Mouse (Mus musculus) right cerebral cortex, postnatal 25 days (tissue): ENCODE data around the gene Il18.

Source experiments
- DNase-seq: peaks from one replicate; pipeline ENCODE4 v3.0.0; 2022

Gene Il18

GRCm38 (mm10) chr9:50555094-50555446 lies 443 bp downstream of the Il18 start, which contains the start of gene Bco2:
TSS of gene Bco2 (minus strand) at chr9:50555181.
- DNase-seq: peak; percentile 7

- no peak for DNase-seq
Observed at GRCm38 (mm10) chr9:50561145-50561917, 6.7 kb downstream of the Il18 start, which contains the start of gene Tex12. TSS of gene Tex12 (minus strand) at chr9:50561325.

DNA sequence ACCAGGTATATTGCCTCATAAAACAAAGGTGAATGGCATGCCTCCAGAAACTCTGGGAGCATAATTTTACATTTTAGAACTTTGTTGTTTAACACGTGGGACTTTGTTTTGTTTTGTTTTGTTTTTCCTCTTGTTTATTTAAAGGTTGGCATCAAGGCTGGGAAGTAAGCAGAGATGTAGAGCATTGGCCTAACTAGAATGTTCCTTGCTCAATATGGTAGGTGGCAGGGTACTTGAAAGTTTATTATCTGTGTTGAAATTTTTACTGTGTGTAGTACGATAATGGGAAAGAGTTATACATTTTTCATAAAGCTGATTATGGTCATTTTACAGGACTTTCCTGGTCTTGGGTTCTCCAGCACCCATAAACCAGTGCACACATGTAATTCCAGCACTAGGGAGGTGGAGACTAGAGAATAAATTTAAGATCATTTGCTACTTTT lies 7.3 kb downstream of the Il18 start:
- DNase-seq: no peak

GRCm38 (mm10) chr9:50565173-50565572 lies 10.5 kb downstream of the Il18 start:
- no peak for DNase-seq

DNA sequence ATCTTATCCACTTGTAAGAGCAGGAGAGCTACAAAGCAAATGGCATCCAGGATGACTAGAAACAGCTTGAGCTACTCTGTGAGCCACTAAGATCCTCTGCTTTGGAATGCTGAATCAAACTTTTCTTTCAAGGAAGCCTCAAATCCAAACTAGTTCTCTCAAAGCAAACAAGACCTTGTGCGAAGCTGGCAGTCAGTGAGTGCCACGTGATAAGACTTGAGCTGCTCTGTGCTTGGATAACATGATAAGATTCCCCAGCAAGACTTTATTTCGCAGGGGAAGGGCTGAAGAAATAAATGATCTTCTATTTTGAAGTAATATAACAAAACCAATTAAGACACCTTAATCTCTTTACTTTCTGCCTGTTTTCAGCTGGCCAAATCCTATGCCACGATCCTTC lies 11.3 kb downstream of the Il18 start:
- no peak for DNase-seq

DNA sequence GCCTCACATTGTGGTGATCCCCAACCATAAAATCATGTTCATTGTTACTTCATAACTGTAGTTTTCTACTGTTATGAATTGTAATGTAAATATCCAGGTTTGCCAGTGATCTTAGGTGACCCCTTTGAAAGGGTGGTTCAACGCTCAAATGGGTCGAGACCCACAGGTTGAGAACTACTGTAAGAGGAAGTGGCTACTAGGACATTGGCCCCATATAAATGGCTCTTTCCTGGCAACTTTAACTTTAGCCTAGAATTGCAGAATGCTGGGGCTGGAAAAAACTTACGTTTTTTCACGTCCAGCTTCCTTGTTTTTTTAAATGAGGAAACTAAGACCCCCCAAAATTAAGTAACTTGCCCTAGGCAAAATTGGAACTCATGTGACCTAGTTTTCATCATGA lies 12.7 kb downstream of the Il18 start:
- DNase-seq: no peak

- no peak for DNase-seq
Observed at GRCm38 (mm10) chr9:50567881-50568280, 13.3 kb downstream of the Il18 start.

DNA sequence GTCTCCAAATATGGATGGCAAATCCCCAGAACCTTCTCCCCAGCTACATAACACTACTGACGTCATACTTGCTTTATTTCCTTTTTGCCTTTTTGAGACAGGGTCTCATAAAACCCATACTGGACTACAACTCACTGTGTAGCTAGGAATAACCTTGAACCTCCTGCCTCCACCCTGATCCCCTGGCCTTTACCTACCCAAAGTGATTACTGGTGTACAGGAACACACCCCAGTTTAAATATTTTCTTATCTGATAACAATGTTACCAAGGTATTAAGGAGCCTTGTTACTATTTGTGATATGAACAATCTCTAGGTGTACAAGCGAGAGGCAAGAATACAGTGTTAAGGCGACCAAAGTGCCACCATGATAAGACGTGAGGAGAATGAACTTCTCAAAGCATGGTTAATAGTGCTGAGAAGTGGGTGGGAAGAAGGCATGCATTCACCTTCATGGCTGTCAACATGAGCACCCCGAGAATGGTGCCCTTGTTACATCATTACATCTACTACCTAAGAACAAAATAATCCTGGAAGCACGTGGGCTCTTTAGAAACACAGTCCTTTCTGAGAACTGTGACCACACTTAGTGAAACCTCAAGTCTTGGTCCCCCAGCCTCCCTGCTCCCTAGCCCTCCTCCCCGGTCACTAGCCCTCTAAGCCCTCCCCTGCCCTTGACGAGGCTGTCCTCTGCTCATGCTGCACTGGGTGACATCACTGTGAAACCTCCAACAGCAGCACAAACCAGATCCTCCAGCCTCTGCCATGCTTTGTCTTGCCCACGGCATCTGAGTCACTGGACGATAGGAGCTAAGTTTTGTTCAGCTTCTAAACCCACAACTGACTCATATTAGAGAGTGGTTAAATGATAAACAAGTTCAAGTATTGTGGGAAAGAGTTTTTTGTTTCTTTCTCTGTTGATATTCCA lies 15.2 kb downstream of the Il18 start:
- DNase-seq: no peak

DNA sequence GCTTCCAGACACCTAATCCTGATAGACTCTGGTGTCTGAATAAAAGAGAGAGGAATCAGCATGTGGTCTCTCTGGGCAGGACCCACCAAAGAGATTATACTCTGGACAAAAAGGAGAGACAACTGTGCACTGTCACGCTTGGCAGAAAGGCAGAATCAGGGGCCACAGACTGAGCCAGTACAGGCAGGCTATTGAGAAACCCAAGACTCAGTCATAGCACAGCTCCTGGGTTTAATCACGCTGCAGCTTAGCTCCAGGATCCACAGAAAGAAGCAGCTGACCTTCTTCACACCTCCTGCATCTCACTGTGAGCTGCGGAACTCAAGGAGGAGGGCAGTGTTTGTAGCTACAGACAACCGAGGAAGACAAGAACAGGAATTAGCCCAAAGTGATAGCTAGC lies 25.7 kb downstream of the Il18 start:
- DNase-seq: no peak

DNA sequence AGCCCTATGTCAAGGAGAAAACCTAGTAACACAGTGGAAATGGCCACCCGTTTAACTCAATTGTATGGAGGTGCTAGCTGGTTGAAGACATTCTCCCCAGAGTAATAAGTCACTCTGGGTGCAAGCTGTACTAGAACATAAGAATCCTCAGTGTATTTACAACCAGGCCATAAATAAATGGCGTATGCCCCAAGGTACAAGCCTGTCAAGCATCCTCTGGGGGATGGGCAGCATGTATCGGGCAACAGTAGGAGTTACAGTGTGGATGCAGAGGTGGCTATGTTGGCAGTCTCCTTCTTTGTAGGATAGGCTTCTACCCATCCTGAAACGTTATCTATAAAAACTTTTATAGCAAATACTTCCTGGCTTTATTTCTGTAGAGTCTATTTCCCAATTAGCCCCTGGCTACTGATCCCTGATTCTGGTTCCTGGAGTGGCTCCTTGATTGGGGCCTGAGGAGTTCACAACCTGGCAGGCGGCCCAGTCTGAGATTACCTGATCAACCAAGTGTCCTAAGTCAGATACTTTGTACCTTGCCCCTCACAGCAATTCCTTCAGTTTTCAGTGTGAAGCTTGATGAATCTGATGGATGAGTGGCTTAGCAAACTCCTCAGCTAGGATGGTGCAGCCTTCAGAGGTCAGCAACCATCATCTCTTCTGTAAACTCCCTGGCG lies 30.7 kb downstream of the Il18 start:
- DNase-seq: no peak

DNA sequence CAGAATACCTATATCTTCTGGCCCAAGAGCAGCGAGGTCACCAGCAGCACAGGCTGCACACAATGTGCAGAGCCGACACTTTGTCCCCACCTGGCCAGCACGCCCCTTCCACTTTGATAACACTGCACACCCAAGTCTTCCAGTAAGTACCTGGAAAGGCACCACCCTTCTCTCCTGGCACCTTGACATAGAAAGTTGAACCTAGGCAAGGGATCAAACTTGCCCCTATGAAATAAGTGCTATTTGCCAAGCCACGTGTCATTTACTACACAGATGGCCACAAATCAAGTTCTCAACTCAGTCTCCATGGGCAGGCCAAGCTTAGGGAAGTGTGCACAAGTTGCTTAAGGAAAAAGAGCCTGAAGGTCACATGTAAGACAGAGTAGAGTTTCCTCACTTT lies 32.3 kb downstream of the Il18 start:
- no peak for DNase-seq

- DNase-seq: no peak
Observed at GRCm38 (mm10) chr9:50590856-50591518, 36.4 kb downstream of the Il18 start.

GRCm38 (mm10) chr9:50592955-50593354 lies 38.3 kb downstream of the Il18 start:
- DNase-seq: no peak

DNA sequence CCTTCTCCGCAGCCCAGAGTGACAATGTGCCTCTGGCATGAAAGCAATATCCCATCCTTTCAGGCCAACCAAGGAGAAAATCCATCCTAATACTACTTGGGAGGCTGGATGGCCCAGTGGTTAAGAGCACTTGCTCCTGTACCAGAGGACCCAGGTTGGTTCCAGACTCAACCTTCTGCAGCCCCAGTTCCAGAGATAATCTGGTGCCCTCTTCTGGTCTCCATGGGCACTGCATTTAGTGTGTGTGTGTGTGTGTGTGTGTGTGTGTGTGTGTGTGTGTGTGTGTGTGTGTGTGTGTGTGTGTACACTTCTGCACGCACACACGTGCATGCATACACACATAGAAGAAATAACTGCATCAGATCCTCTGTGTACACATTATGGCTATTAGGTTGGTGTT lies 38.9 kb downstream of the Il18 start:
- DNase-seq: no peak

DNA sequence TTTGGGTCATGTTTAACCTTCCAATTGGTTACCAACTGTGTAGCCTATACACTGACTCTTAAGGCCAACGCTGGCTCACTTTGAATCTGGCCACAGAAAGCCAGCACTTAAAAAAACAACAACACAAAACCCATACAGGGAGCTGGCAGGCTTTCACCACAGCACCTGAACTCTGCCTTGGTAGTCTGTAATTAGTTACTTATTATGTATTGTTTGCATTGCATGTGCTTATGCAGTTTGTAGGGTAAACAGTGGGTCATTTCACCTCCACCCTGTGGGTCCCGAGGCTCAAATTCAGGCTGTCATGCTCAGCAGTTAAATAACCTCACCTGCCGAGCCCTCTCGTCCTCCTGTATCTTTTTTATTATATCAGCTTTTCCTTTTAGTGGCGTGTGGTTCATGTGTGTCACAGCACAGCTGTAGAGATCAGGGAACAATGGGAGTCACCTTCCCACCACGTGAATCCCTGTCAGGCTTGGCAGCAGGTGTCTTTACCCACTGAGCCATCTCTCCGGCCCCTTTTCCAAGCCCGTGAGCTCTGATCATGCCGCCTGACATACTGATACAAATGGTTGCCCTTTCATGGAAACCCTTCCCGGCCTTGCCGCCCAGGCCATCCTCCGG lies 40.3 kb downstream of the Il18 start:
- no peak for DNase-seq

GRCm38 (mm10) chr9:50596973-50597372 lies 42.3 kb downstream of the Il18 start:
- DNase-seq: no peak

- DNase-seq: no peak
Observed at GRCm38 (mm10) chr9:50601536-50601935, 46.9 kb downstream of the Il18 start.

- no peak for DNase-seq
Observed at GRCm38 (mm10) chr9:50602055-50602845, 47.6 kb downstream of the Il18 start.

DNA sequence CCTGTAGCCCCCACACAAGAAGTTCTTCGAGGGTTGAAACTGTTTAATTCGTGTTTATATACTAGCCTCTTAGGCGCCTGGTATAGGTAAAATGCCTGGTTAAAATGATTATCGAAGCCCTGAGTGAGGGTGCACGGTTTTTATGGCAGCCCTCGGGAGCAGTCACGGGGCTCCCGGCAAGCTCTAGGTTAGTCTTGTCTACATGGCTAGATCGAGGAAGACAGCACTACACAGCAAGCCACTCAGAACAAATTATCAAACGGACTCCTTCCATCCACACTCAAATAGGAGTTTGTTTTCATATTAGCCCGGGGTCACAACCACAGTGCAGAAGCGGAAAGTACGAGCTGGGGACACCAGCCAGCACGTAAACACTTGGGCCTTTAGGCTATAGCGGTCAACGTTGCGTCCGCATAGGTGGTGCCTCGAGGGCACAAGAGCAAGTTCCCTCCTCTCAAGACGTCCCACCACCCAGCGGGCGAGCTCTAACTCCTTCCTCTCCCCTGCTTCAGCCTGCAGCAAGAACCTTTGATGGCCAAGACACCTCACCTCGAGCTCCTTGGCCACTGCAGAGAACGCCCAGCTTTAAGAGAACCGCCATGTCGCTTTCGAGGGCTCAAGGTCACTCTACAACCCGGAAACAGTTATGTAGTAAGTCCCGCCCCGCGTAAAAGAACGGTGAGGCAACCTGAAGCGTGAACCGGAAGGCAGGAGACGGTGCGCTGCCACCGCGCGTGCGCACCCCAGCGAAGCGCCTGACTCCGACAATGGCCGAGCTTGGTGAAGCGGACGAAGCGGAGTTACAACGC lies 48.8 kb downstream of the Il18 start, which contains the start of the genes Sdhd and Timm8b:
Sdhd (minus strand) TSS at position 624 of the 809 bp plus-strand sequence.
Timm8b (plus strand) TSS at position 722 of the 809 bp plus-strand sequence.
- DNase-seq: peak; percentile 95

DNA sequence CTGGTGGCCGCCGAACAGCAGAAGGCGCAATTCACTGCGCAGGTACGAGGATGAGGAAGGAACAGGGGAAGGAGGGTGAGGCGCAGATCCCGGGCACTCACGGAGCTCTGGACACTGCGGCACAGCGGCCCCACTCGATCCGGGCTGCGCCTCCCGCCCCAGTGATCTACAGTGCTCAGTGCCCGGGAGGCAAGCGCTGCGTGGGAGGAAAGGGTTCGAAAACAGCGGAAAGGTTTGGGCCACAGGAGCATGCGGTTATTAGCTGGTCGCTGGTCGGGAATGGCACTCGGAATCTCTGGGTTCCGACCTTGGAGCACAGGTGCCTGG lies 49.3 kb downstream of the Il18 start:
- no peak for DNase-seq

DNA sequence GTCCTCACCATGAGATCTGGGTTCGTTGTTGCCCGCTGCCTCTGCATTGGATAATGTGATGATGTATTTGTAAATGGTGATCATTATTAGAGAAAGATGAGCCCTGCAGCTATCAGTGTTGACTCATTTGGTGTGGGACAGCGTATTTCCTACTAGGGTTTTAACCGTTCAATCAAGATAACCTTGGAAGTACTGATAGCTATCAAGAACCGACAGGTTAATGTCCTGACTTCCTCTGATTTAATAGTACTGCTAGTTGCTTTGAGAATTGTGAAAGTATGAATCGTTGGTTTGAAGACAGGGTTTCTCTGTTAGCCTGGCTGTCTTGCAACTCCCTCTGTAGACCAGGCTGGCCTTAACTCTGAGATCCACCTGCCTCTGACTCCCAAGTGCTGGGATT lies 49.7 kb downstream of the Il18 start:
- no peak for DNase-seq
